Mouse (Mus musculus): ENCODE data around the gene Polr2h.

Polr2h gene

GRCm38 (mm10) chr16:20701729-20702521 lies 15.5 kb upstream of the Polr2h start:
- DNase-seq (ENCODE audit: low read depth) = no peak

GRCm38 (mm10) chr16:20702522-20702893 lies 15.0 kb upstream of the Polr2h start:
- DNase-seq (ENCODE audit: low read depth) = peak; percentile 54

GRCm38 (mm10) chr16:20703071-20703470 lies 14.4 kb upstream of the Polr2h start:
- no peak for DNase-seq (ENCODE audit: low read depth)

GRCm38 (mm10) chr16:20703699-20704400 lies 13.6 kb upstream of the Polr2h start:
- DNase-seq (ENCODE audit: low read depth) = no peak

- DNase-seq (ENCODE audit: low read depth) = no peak
Observed at GRCm38 (mm10) chr16:20705786-20706185, 11.7 kb upstream of the Polr2h start.

GRCm38 (mm10) chr16:20706407-20707055 lies 10.9 kb upstream of the Polr2h start:
- DNase-seq (ENCODE audit: low read depth) = no peak

- DNase-seq (ENCODE audit: low read depth) = no peak
Observed at GRCm38 (mm10) chr16:20708220-20708938, 9.1 kb upstream of the Polr2h start.

DNA sequence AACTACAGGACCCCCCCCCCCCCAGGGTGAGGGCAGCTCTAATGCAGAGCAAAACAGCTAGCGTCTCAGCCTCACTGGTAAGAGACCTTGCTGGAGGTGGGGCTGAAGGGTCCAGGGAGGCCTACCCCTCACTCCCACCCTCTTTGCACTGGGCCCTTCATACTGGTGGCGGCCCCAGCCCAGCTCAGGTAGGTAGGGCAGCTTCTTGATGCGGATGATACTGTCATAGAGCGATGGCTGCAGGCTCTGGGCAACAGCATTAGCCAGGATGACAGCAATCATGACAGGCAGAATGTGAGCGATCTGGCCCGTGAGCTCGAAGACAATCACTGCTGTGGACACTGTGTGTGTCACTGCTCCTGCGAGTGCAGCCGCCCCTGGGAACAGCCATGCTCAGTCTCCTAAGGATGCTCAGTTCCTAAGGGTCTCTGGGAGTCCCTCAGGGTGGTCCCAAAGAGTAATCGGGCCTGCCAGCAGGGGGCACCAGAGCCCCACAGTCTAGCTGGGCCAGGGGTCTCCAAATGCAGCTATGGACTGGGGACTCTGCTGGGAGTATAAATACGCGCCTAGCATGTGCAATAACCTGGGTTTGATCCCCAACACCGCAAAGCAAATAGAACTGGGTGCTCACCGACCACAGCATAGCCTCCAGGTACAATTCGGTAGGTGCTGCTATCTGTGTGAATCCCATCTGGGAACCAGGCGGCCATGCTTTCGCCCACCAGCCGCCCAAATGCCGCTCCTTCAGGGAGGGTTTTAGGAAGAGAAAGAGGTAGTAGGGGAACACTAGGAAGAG lies 8.3 kb upstream of the Polr2h start:
- DNase-seq (ENCODE audit: low read depth) = no peak

GRCm38 (mm10) chr16:20710370-20710769 lies 7.1 kb upstream of the Polr2h start:
- no peak for DNase-seq (ENCODE audit: low read depth)

DNA sequence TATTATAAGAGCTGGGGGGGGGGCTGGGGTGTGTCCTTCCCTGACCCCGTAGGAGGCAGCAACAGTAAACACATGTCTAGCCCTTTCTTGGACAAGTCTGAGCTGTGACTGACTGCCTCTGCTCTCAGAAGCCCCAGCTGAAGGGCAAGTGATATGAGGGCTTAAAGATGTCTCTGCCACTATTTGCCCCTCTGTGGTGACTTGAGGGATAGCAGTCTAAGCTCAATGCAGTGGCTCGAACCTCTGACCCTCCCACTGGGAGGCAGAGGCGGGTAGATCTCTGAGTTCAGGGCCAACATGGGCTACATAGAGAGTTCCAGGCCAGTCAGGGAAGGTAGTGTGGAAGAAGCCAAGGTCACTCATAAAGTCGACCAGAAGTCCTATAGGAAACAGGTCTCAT lies 6.7 kb upstream of the Polr2h start:
- peak; percentile 45 for DNase-seq (ENCODE audit: low read depth)

DNA sequence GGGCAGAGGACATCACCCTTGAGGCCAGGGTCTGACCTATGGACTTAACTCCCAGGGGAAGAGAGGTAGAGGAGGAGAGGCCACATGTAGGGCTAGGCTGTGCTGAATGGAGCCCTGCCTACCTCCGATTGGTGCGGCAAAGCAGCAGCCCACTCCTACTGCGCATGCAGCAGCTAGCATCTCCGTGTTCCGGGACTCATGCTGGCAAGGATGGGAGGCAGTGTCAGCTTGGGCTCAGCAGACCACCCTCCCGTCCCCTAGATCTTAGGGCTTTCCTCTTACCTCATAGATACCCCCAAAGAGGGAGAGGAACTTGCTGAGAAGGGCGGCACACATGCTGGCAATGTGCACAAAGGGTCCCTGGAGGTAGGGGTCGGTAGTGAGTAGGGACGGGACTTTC lies 5.3 kb upstream of the Polr2h start:
- no peak for DNase-seq (ENCODE audit: low read depth)

- DNase-seq (ENCODE audit: low read depth) = no peak
Observed at GRCm38 (mm10) chr16:20712889-20713288, 4.6 kb upstream of the Polr2h start.

GRCm38 (mm10) chr16:20714307-20715080 lies 3.0 kb upstream of the Polr2h start:
- no peak for DNase-seq (ENCODE audit: low read depth)

DNA sequence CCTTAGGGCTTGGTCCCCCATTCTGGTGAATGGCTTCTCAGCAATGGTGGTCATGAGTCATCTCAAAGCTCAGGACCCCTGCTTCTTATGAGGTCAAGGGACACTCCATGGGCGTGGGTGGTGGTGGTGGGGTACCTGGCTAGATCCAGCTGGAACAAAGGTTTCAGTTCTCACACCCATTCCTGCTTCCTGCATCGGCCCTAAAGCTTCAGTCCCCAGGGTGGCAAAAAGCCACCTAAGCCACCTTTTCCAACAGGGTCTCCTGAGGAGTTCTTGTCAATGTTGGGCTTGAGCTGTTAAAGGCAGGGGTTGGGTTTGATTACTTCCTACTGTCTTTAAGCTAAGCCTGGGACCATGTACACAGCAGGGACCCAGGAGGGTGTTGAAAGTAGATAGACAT lies 2.3 kb upstream of the Polr2h start:
- no peak for DNase-seq (ENCODE audit: low read depth)

DNA sequence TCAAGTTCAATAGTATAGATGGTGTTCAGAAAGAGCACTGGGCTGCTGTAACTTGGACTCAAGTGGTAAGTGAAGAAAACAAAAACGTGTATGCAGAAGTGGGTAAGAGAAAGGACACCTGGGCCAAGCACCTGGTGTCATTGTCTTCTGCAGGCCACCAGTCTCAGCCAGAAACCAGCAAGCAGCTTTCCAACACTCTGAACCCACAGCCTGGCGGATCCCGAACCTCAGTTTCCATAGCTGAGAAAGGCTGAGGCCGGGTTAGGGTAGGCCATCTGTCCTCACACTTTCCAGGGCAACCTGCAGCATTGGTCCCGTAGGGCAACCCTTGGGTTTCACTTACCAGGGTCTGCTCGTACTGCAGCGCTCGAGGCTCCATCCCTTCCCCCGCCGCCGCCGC lies 1.9 kb upstream of the Polr2h start:
- DNase-seq (ENCODE audit: low read depth) = no peak

DNA sequence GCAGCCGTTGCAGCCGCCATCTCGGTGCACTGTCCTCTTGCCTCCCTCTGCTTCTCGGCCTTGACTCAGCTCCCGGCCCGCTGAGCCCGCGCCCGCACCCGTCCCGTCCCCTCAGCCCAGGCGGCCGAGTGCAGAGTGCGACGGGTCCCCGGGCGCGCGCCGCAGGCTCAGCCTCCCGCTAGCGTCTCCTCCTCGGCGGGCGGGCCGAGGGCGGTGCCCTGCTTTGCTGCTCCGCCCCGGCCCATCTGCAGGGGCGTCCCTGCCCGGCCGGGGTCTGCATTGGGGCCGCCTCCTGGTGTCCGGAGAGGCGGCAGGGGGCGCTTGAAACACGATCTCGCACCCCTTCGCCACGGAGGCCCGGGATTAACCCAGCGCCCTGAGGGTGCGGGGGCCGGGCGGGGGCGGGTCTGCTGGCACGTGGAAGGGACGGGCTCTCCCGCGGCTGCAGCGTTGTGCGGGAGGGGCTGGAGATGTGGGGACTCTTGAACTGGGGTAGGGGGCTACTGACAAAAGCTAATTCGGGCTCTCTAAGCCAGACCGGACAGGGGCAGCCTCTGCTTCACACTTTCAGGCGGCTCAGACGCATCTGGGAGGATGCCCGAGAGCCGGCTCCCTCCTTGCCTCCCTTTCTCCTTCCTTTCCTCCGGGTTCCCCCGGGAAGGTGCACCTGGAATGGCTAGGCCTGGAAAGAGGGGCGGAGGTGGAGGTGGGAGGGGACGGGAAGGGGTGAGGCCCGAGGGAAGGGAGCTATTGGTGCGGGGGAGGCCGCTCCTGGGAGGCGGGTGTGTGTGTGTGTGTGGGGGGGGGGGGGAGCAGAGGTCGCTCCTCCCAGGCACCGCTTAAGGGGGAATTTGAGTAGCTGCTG lies 1.3 kb upstream of the Polr2h start:
- DNase-seq (ENCODE audit: low read depth) = peak; percentile 81

DNA sequence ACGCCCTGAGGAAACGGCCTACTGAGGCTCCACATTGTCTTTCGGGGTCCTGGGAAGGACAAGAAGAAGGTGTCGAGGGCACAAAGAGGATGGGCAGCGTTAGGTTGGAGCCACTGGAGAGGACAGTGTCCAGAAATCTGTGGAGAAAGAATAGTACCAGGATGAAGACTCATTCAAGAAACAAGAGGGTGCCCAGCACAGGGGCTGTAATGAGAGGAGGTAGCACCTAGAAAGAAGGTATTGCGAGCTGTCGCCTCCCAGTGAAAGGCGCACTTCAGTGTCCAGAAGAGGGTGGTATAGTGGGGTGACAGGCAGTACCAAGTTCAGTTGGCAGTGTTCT lies 654 bp upstream of the Polr2h start:
- no peak for DNase-seq (ENCODE audit: low read depth)

DNA sequence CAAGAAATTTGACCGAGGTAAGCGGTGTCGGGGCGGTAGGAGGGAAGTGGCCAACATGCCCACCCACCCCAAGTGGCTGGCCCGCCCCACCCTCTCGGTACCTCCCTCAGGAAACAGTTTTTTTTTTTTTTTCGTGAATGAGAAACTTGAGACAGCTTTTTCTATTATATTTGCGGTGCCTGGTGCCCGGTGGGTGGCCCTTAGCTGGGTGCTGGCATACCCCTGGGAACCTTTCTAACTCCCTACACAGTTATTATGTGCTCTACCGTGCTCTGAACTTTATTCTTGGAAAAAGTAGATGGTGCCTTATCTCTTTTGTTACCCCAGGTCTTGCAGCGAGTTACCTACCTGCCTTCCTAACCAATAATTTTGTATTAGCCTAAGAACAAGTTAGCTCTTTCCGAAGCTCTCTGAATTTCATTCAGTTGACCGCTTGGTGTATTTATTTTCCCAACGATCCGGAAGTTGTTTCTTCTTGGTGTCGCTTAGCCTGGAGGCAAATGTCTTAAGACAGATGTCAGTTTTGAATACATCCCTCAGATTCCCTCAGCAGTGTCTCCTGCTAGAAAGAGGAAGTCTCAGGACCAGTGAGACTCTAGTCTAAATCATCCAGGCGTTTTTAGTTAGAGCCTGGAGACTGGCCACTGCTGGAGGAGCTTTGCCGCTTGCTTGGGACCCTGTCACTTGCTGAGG lies 659 bp downstream of the Polr2h start:
- no peak for DNase-seq (ENCODE audit: low read depth)

- no peak for DNase-seq (ENCODE audit: low read depth)
Observed at GRCm38 (mm10) chr16:20721808-20722207, 4.3 kb downstream of the Polr2h start.

All from induced T-regulatory cell, adult 2 months (primary cell).